Mouse (Mus musculus) heart, postnatal 25 days (tissue): ENCODE measurements around the gene Dtnb. TPM values are rescaled to one million over a fixed set of nuclear protein-coding genes. Genes with fewer than 3 reads are reported as not detected.
A peak's percentile ranks its signal among the peaks of the same experiment; 100 is the strongest.

Experiments used
- DNase-seq: peaks from one replicate; pipeline ENCODE4 v3.0.0; 2022; ENCODE audit warnings: low spot score
- intact Hi-C: fragments of 180-260 bp; cut with DNase I; formaldehyde crosslinking; loops from one replicate; pipeline ENCODE4 v1.15.1; 2025
- total RNA-seq, 2 experiments: library from RNA; stranded (reverse); gene quantifications; 2 replicates each; pipeline ENCODE4 v1.2.3; 2021

The Dtnb gene
- total RNA-seq, 2 experiments from 2014 or later = 5.3 to 5.4 TPM

- intact Hi-C loops = no loop called here
- DNase-seq = no peak
Measured at GRCm38 (mm10) chr12:3719151-3719721, 147.1 kb downstream of the Dtnb start.

GRCm38 (mm10) chr12:3720527-3720926 lies 148.3 kb downstream of the Dtnb start:
- DNase-seq = no peak
- intact Hi-C loops = no loop called here

DNA sequence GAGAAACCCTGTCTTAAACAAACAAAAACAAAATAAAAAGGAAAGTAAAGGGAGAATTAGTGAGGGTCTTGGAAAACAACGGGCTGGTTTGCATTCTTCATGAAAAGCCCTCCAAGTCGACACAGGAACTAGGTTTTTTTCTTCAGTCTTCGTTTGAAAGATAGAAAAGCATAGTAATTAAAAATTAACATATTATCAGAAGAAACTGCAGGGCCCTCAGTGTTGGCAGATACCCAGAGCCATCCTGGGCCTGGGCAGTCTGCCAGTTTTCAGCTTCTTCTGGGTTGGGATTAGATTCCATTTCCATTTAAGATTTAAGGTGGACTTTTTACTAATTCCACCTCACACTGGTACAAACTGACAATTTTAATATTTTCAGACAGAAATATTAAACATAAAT lies 151.6 kb downstream of the Dtnb start:
- intact Hi-C loops = no loop called here
- no peak for DNase-seq

DNA sequence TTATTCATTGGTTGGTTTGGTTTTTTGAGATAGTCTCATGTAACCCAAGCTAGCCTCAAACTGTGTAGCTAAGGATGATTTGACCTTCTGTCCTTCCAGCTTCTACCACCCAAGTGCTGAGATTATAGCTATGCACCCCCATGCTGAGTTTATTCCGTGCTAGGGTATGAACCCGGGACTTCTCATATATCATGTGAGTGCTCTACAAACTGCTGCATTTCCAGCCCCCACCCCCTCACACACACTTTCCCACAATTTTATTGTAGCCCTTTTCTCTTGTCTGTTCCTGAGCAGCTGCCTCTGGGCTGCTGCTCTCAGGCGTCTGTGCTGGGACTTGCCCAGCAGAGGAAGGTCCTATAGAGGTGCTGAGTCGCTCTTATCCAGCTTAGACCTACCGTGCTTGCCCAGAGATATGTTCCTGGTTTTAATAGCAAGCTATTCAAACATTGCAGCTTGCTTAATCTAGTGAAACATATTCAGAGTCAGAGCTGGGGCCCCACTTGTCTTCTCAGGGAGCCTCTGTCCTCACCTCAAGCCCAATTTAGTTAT lies 152.7 kb downstream of the Dtnb start:
- intact Hi-C loops = no loop called here

GRCm38 (mm10) chr12:3729521-3730075 lies 157.4 kb downstream of the Dtnb start:
- intact Hi-C loops = no loop called here
- no peak for DNase-seq

More for the DNA sequence above, 152.7 kb downstream of the Dtnb start:
- DNase-seq = no peak

DNA sequence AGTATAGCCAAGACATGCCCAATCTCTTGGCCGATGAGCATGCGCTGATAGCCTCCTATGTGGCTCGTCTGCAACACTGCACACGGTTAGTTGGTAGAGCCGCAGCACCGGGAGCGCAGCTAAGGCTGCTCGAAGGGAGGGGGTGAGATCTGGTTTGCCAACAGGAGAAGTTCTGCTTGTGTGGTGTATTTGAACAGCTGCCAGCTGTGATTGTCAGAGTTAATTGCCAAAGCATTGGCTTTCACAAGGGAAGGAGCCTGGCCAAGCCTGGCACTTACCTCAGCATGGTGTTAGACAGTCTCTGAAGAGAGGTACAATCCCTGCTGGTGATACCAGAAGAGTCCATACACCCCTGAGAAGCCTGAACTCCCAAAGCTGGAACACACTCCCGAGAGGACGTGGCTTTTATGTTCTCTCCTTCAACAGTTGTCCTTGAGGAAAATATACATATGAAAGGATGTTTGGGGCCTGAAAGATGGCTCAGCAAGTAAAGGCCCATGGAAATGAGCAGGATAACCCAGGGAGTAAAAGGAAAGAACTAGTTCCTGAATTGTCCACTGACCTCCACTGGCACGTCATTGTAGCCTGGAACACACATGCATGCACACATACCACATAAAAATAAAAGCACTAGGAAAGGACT lies 160.6 kb downstream of the Dtnb start:
- no peak for DNase-seq
- intact Hi-C loops = no loop called here

- intact Hi-C loops = no loop called here
Measured at GRCm38 (mm10) chr12:3733328-3733727, 161.1 kb downstream of the Dtnb start.

GRCm38 (mm10) chr12:3737009-3737408 lies 164.8 kb downstream of the Dtnb start:
- DNase-seq = no peak
- intact Hi-C loops = no loop called here

More at GRCm38 (mm10) chr12:3733328-3733727, 161.1 kb downstream of the Dtnb start:
- DNase-seq = no peak

DNA sequence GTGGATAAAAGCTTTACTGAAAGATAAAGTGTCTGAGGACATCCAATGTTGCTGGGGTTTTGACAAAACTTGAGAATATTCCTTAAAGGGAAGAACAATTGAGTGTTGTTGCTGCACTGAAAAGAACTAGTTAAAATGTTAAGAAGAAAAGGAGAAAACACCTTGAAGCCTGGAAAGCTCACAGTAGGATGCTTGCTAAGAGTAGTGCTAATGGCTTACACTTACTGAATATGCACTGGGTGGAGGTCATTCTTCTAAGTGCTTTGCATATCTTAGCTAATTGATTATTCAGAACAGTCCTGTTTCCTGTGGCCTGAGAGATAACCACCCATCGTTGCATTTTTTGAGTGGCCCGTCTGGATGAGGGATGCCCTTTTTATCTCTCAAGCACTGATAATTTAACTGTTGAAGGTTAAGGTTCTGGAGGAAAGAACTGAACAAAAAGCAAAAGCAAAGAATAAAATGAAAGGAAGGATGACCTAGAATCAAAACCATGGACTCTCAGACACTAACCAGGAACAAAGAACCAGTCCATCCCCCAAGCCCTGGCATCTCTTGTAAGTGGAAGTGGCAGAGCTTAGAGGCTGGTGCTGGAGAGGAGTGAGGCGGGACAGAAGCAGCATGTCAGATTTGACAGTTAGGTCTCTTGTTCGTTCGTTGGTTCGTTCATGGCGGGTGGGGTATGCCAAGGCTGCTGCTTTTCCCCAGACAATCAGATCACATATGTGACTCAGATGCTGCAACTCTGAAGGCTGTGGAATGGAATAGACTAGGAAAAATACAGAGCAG lies 166.8 kb downstream of the Dtnb start:
- no peak for DNase-seq
- intact Hi-C loops = no loop called here

- DNase-seq = no peak
- intact Hi-C loops = no loop called here
Measured at GRCm38 (mm10) chr12:3739749-3740704, 167.8 kb downstream of the Dtnb start.

DNA sequence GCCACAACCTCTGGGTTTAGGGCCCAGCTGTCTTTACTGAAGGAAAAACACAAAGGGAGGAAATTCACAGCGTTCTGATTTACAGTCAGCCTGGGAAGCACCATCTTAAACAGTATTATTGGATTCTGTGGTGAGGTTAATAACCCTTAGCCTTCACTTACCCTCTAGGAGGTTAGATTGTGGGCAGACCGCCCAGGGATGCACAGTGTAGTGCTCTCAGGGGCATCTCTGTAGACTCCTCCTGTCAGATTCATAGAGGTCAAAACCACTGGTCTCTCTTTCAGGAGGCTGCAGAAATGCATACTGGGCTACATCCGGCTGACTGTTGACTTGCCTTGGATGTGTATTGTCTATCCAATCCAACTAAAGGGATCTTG lies 168.5 kb downstream of the Dtnb start:
- intact Hi-C loops = no loop called here

DNA sequence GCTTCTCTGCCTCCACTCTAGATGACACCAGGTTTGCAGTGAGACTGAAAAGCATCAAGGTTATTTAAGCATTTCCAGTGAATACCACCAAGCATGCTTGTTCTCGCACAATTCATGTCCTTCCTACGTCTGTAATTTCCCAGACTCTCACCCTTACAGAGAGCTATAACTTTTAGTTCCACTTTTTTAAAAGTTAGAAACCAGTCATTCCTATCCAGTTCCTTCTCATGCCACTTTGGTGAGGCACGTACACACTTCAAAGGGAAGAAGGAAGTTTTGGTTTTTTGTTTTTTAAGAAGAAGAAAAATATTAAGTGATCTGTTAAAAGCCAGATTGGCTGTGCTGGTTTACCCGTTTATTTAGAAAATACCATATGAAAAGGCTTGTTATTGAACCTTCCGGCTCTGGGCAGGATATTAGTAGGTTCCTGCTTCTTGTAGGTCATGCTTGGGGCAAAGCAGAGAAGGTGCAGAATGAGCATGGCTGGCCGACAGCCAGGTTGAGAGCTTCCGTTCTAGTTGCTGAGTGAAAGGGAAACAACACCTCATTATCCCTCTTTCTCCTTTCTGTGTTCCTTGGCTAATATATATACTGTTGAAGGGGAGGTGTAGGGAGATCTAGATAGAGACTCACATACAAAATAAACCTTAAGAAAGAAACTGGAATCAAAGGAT lies 173.4 kb downstream of the Dtnb start:
- peak; percentile 23 for DNase-seq
- intact Hi-C loops = no loop called here

More for the DNA sequence above, 168.5 kb downstream of the Dtnb start:
- no peak for DNase-seq

DNA sequence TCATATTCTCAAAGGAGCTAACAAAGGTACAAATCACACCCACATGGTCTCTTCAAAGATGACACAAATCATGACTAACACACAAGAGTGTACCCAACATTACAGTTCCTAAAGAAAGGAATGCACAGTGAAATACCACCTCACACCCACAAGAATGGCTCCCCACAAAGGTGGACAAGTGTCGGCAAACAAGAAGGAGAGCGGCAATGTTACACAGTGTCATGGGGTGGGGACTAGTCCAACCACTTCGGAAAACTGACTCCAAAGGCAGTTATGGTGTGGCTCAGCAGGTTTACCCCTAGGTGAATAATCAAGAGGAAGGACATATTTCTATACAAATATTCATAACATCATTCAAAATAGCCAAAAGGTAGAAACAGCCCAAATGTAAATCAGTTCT lies 174.2 kb downstream of the Dtnb start:
- intact Hi-C loops = no loop called here
- DNase-seq = no peak

- DNase-seq = no peak
- intact Hi-C loops = no loop called here
Measured at GRCm38 (mm10) chr12:3747583-3747982, 175.4 kb downstream of the Dtnb start.

DNA sequence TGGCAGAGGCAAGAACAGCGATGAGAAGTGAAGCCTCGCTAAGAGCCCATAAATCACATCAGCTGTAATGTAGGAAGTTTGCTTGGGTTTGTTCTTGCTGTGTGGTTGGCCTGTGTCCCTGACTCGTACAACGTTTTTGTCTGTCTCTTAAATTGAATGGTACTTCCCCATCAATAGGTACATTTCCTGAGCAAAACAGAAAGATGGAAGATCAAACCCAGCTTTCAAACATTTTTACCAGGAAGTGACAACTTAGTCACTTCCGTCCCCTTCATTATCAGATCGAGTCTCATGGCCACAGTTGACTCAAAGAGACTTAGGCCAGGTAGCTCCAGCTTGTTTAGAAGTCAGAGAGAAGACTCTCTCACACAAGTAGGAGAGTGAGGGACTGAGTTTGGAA lies 183.3 kb downstream of the Dtnb start:
- intact Hi-C loops = no loop called here
- no peak for DNase-seq

DNA sequence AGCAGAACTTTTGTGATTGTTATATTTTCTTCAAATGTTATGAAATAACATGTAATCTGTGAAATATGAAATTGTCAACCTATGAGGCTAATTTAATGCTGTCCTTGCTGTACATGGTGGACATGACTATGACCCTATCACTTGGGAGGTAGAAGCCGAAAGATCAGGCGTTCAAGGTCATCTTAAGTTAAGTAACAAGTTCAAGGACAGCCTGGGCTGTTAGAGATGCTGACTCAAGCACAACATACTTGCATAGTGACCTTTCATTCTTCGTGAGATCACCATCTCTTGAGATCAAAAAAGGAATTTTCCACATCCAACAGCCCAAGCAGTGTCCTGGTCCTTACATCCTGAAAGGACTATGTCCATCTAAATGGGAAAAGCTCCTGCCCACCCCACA lies 184.0 kb downstream of the Dtnb start:
- intact Hi-C loops = no loop called here
- no peak for DNase-seq

DNA sequence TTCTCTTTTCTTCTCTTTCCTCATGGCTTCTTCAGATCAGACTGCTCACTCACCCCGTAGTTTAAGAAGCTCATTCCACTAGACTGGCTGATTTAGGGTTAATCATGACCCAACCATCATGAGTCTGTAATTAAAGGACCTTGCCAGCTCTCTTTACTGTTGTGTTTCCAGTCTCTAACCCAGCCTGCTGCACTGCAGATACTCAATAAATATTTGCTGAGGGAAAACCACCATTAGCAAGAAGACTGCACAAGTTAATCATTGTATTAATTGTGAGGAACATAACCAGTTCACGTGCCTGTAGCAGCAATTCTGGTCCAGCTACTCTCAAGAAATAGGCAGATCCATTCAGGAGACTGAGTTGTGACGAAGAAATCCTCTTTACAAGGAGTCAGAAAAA lies 185.9 kb downstream of the Dtnb start:
- intact Hi-C loops = no loop called here
- DNase-seq = no peak

- intact Hi-C loops = loop anchor here (1.0 kb wide), 1 partner anchor 23 kb away; no protein-coding TSS in a partner anchor
- DNase-seq = peak; percentile 44
Measured at GRCm38 (mm10) chr12:3759419-3759818, 187.2 kb downstream of the Dtnb start.
